8 mouse cellular contexts compared by ENCODE assay signal in genomic region chr1:64691581-64691980, GRCm38 (mm10). TPM values are rescaled to one million over a fixed set of nuclear protein-coding genes. Genes with fewer than 3 reads are reported as not detected.
DNase-seq lines count a peak whose midpoint lies in the region; ATAC-seq lines count a peak whose summit lies in the region.

No protein-coding gene starts in this region.

- H3K4me3 ChIP-seq in heart, embryonic 11.5 days (ENCODE audit: low read depth, low read length) = peak overlapping the region; percentile 90
- H3K4me3 ChIP-seq in forebrain, embryonic 11.5 days (ENCODE audit: low read depth, low read length) = peak overlapping the region; percentile 82
- peak overlapping the region; percentile 89 for H3K4me3 ChIP-seq in liver, embryonic 13.5 days (replicated peaks)

- no peaks in the 10 kb centered on the region for H3K27me3 ChIP-seq in heart, embryonic 11.5 days (ENCODE audit: control insufficient read depth, insufficient read depth, low read length)
- no peaks in the 10 kb centered on the region for H3K27me3 ChIP-seq in forebrain, embryonic 11.5 days (ENCODE audit: control insufficient read depth, insufficient read depth, low read length)
- H3K27me3 ChIP-seq in liver, embryonic 13.5 days = no peaks in the 10 kb centered on the region

- no peaks in the 10 kb centered on the region for H3K9me3 ChIP-seq in heart, embryonic 11.5 days (replicated peaks; ENCODE audit: control insufficient read depth, low read length)
- no peaks in the 10 kb centered on the region for H3K9me3 ChIP-seq in forebrain, embryonic 11.5 days (ENCODE audit: control insufficient read depth, low read length)
- H3K9me3 ChIP-seq in liver, embryonic 13.5 days (replicated peaks) = no peaks in the 10 kb centered on the region

- DNase-seq in heart, postnatal 14 days = no peak
- peak; percentile 60 for DNase-seq in A20 (ENCODE audit: low read depth, low spot score)
- no peak for DNase-seq in forebrain, embryonic 11.5 days (ENCODE audit: low spot score)
- no peak for DNase-seq in liver, embryonic 13.5 days
- DNase-seq in right cerebral cortex, adult 2 months (ENCODE audit: low spot score in 2 of 2) = no peak
- DNase-seq in layer of hippocampus, adult 9-11 months = no peak
- DNase-seq in gastrocnemius, postnatal 36 days = no peak

- peak overlapping the region; percentile 71; the same call in 1 of the 2 replicates for H3K27ac ChIP-seq in heart, embryonic 11.5 days (ENCODE audit: low read depth, low read length)
- H3K27ac ChIP-seq in forebrain, embryonic 11.5 days (ENCODE audit: low read depth, low read length) = no peak overlapping the region
- H3K27ac ChIP-seq in liver, embryonic 13.5 days = no peak overlapping the region

- no peak for ATAC-seq in heart, embryonic 11.5 days (replicated peaks; ENCODE audit: insufficient number of reproducible peaks, low FRiP score, low TSS enrichment)
- no peak; the same call in 1 of the 2 replicates for ATAC-seq in forebrain, embryonic 11.5 days (replicated peaks; ENCODE audit: low FRiP score)
- ATAC-seq in liver, embryonic 13.5 days (ENCODE audit: low read depth) = no peak

- peak overlapping the region; percentile 89 for H3K9ac ChIP-seq in heart, embryonic 11.5 days (ENCODE audit: low read depth, low read length)
- H3K9ac ChIP-seq in forebrain, embryonic 11.5 days (ENCODE audit: low read length) = peak overlapping the region; percentile 84
- peak overlapping the region; percentile 90 for H3K9ac ChIP-seq in liver, embryonic 13.5 days

- H3K4me1 ChIP-seq in heart, embryonic 11.5 days (ENCODE audit: control insufficient read depth, insufficient read depth, low read length) = peaks cover 11% of the 10 kb centered on the region; the same call in 1 of the 2 replicates
- no peaks in the 10 kb centered on the region; the same call in 1 of the 2 replicates for H3K4me1 ChIP-seq in forebrain, embryonic 11.5 days (replicated peaks; ENCODE audit: control insufficient read depth, insufficient read depth, low read length)
- peaks cover 37% of the 10 kb centered on the region for H3K4me1 ChIP-seq in liver, embryonic 13.5 days (replicated peaks)

- no peaks in the 10 kb centered on the region for H3K36me3 ChIP-seq in heart, embryonic 11.5 days (ENCODE audit: control insufficient read depth, insufficient read depth, low read length)
- no peaks in the 10 kb centered on the region for H3K36me3 ChIP-seq in forebrain, embryonic 11.5 days (ENCODE audit: control insufficient read depth, insufficient read depth, low read length)
- H3K36me3 ChIP-seq in liver, embryonic 13.5 days = no peaks in the 10 kb centered on the region

- H3K4me2 ChIP-seq in heart, embryonic 11.5 days = peak overlapping the region; percentile 87
- peak overlapping the region; percentile 67 for H3K4me2 ChIP-seq in forebrain, embryonic 11.5 days (ENCODE audit: low read depth, low read length, severe bottlenecking)
- H3K4me2 ChIP-seq in liver, embryonic 13.5 days = peak overlapping the region; percentile 98

- intact Hi-C loops in heart, postnatal 14 days (cut with DNase I) = loop anchor here (5.0 to 10.0 kb wide), 5 partner anchors 34 to 1034 kb away; partner anchors contain the start of genes Creb1 and Mettl21a
- intact Hi-C loops in gastrocnemius, postnatal 36 days (cut with DNase I) = loop anchor here (5.0 kb wide), 1 partner anchor 74 kb away; the partner anchor contains the start of gene Mettl21a

- 4% methylated on average over 9 of the region's 9 CpGs for WGBS in heart, embryonic 11.5 days (ENCODE audit: insufficient replicate concordance)
- 2% methylated on average over 9 of the region's 9 CpGs for WGBS in forebrain, embryonic 11.5 days
- 4% methylated on average over 9 of the region's 9 CpGs for WGBS in liver, embryonic 13.5 days (ENCODE audit: insufficient replicate concordance)

RNA-seq across cellular contexts. Expression of gene Ccnyl1, which starts 1.3 kb away (rescaled TPM):
- polyA plus RNA-seq in heart, embryonic 11.5 days (2014; fragmentation: Nextera tagmentation; extraction: Ambion mirVana) = 6.1 and 6.8 TPM in 2 replicates
- total RNA-seq in heart, postnatal 14 days (2021) = 10 to 100 TPM; 20.5 to 21.4 TPM
- polyA plus RNA-seq in forebrain, embryonic 11.5 days (2014; fragmentation: Nextera tagmentation; extraction: Ambion mirVana) = 10.6 and 12.2 TPM in 2 replicates
- polyA plus RNA-seq in liver, embryonic 13.5 days (2015; fragmentation: Nextera tagmentation; extraction: Ambion mirVana) = 0.87 and 1.1 TPM in 2 replicates
- total RNA-seq in gastrocnemius, postnatal 36 days (2021) = 10 to 100 TPM; 17.1 to 23.8 TPM

RNA-seq across cellular contexts. Expression of gene Fzd5, which starts 46.0 kb away (rescaled TPM):
- polyA plus RNA-seq in heart, embryonic 11.5 days (2014; fragmentation: Nextera tagmentation; extraction: Ambion mirVana) = 1.4 and 2.2 TPM in 2 replicates
- total RNA-seq in heart, postnatal 14 days (2021) = 1 to 10 TPM; 4.7 to 4.9 TPM
- polyA plus RNA-seq in forebrain, embryonic 11.5 days (2014; fragmentation: Nextera tagmentation; extraction: Ambion mirVana) = 0.95 and 1.0 TPM in 2 replicates
- polyA plus RNA-seq in liver, embryonic 13.5 days (2015; fragmentation: Nextera tagmentation; extraction: Ambion mirVana) = 2.2 and 2.3 TPM in 2 replicates
- 1 to 10 TPM; 1.5 to 1.9 TPM for total RNA-seq in gastrocnemius, postnatal 36 days (2021)
